Mouse (Mus musculus) spleen, adult 2 months (tissue): Measurements from ENCODE around the gene Myof. TPM values are rescaled to one million over a fixed set of nuclear protein-coding genes. Genes with fewer than 3 reads are reported as not detected.

Experiments
- DNase-seq, 2 experiments: peaks; one replicate each; pipeline versions ENCODE4 v3.0.0 to v3.0.0-alpha.2; 2012 to 2021; ENCODE audit warnings: low spot score in 2 of 2, low read depth in 1 of 2
- H3K27ac ChIP-seq: fragments of 200-500 bp; 2 replicates; pipeline ENCODE4 v1.5.1; 2012; ENCODE audit warnings: low read length, inconsistent platforms; ENCODE audit not compliant: insufficient read depth
- H3K27me3 ChIP-seq: fragments of 200-500 bp; 2 replicates; pipeline ENCODE4 v1.6.1; 2012; ENCODE audit warnings: mild to moderate bottlenecking, moderate library complexity, low read length, inconsistent platforms; ENCODE audit not compliant: control insufficient read depth, insufficient read depth
- H3K36me3 ChIP-seq: fragments of 200-500 bp; 2 replicates; pipeline ENCODE4 v1.6.1; 2012; ENCODE audit warnings: mild to moderate bottlenecking, low read length, inconsistent platforms; ENCODE audit not compliant: control insufficient read depth, insufficient read depth
- H3K4me1 ChIP-seq: fragments of 200-500 bp; 2 replicates; pipeline ENCODE4 v1.6.1; 2011; ENCODE audit warnings: inconsistent platforms; ENCODE audit not compliant: control insufficient read depth, insufficient read depth, insufficient read length
- H3K4me3 ChIP-seq: fragments of 200-500 bp; 2 replicates; pipeline ENCODE4 v1.5.1; 2011; ENCODE audit warnings: mild to moderate bottlenecking, inconsistent platforms; ENCODE audit not compliant: insufficient read depth, insufficient read length; ENCODE audit errors: extremely low read depth
- CTCF ChIP-seq: fragments of 200-500 bp; IDR thresholded peaks from 2 replicates; pipeline ENCODE4 v1.5.1; 2011; ENCODE audit warnings: mild to moderate bottlenecking, inconsistent platforms; ENCODE audit not compliant: insufficient read depth, insufficient read length, insufficient replicate concordance; ENCODE audit errors: extremely low read depth
- POLR2A ChIP-seq: fragments of 200-500 bp; IDR thresholded peaks from 2 replicates; pipeline ENCODE4 v1.6.1; 2011; ENCODE audit warnings: low read depth, low read length, inconsistent platforms
- WGBS: fragments of 180-500 bp; shearing (Covaris S2); methylation state at CpG from one replicate; pipeline ENCODE4 v1.1.7; 2018; 5-methylcytosine and 5-hydroxymethylcytosine counted together
- polyA plus RNA-seq: library from polyadenylated mRNA; depleted of rRNA; stranded (reverse); fragments of >200 nt; gene quantifications from 2 replicates; pipeline ENCODE4 v1.2.3, GENCODE M21; 2012

Myof gene
- polyA plus RNA-seq, 1 experiment: 10.6 TPM

GRCm38 (mm10) chr19:37937092-37937491 is 106.3 kb downstream of the Myof start:
- Histone ChIP-seq H3K27ac (no peak overlapping the region), H3K4me3 (no peak overlapping the region), H3K4me1 (no peaks in the 10 kb centered on the region), H3K36me3 (no peaks in the 10 kb centered on the region), H3K27me3 (no peaks in the 10 kb centered on the region)
- DNase-seq: no peak
- TF ChIP-seq POLR2A (no peak), CTCF (no peak)

DNA sequence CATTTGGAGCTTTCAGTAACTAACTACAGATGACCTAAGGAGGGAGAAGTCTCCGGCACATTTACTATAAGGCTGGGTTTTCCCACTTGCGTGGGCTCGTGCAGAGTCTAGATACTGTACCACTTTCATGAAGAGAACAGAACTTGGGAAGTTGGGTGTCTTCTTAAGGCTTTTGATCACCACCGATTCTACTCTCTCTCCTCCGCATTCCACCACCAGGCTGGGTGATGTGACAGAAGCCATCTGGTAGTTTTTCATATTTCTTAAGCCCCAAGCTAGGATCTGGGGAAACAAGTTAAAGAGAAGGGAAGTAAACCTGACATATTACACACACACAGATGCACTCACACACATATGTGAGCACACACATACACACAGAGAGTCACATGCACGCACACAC is 108.7 kb downstream of the Myof start:
- Histone ChIP-seq H3K27ac (no peak overlapping the region), H3K27me3 (no peaks in the 10 kb centered on the region), H3K36me3 (no peaks in the 10 kb centered on the region; the same call in 1 of the 2 replicates), H3K4me3 (no peak overlapping the region), H3K4me1 (no peaks in the 10 kb centered on the region)
- TF ChIP-seq POLR2A (no peak), CTCF (no peak)
- 94% methylated on average over 6 of the region's 6 CpGs for WGBS
- DNase-seq: no peak

DNA sequence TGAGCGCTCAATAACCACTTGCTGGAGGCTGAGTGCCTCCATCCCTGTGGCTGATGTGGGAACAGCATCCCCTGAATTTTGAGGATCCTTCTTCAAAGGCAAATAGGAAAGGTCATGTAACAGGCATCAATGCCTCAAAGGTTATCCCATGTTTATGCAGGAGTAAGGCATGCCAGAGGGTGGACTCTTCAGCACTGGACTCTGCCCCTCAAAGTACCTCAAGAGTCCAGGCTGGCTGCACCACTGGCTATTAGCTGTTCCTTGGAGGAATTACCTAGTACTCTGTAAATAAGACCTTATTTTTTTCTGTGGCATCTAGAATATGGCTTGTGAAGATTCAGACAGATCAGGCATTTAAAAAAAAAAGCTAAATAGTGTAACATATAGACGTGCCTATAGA is 111.2 kb downstream of the Myof start:
- TF ChIP-seq CTCF: no peak
- TF ChIP-seq POLR2A: no peak
- Histone ChIP-seq H3K27ac (no peak overlapping the region), H3K4me1 (no peaks in the 10 kb centered on the region), H3K27me3 (no peaks in the 10 kb centered on the region), H3K36me3 (no peaks in the 10 kb centered on the region; the same call in 1 of the 2 replicates), H3K4me3 (no peak overlapping the region)
- no peak for DNase-seq
- 92% methylated on average over 2 of the region's 2 CpGs for WGBS

DNA sequence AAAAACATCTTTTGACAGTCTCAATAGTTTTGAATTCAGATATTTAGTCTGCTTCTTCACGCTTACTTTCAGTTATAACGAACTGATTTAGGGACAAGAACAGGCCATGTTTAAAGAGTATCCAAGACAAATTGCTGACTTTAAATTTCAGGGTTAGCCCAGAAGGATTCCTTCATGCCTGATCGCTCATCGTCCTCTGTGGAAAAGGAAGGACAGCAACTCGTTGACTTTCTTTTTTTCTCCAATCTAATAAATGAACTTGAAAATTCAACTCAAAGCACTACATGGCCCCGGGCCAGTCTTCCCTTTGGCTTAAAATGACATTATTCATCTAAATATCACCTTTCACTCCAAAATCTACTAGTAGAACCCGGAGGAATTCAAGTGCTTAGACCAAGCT is 115.5 kb downstream of the Myof start:
- WGBS: 88% methylated on average over 7 of the region's 7 CpGs
- Histone ChIP-seq H3K4me3 (no peak overlapping the region), H3K36me3 (no peaks in the 10 kb centered on the region; the same call in 1 of the 2 replicates), H3K27ac (no peak overlapping the region), H3K4me1 (no peaks in the 10 kb centered on the region), H3K27me3 (no peaks in the 10 kb centered on the region)
- DNase-seq: no peak
- TF ChIP-seq CTCF (no peak), POLR2A (no peak)

DNA sequence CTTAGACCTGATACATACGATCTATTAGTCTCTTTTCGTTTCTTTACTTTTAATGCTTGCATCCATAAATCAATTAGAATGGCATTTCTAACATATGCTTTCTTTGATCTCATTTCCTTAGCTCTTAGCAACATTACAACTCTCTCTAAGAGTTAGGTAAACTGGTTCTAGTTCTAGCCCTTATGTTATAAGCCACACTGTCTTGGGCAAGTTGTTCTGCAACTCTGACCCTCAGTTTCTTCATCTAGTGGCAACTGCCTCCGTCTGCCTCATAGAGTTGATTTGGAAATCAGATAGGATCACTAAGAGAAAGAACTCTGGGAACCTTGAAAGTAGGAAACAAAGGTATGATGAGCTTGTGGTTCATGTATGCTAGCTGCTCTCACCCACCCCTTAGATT is 118.1 kb downstream of the Myof start:
- TF ChIP-seq POLR2A (no peak), CTCF (no peak)
- WGBS: 94% methylated on average over 3 of the region's 3 CpGs
- Histone ChIP-seq H3K36me3 (no peaks in the 10 kb centered on the region; the same call in 1 of the 2 replicates), H3K27ac (no peak overlapping the region), H3K27me3 (no peaks in the 10 kb centered on the region), H3K4me1 (no peaks in the 10 kb centered on the region), H3K4me3 (no peak overlapping the region)
- no peak for DNase-seq

GRCm38 (mm10) chr19:37924266-37924665 is 119.1 kb downstream of the Myof start:
- no peak for DNase-seq
- TF ChIP-seq CTCF (no peak), POLR2A (no peak)
- no peak overlapping the region for H3K4me3 ChIP-seq
- 77% methylated on average over 3 of the region's 3 CpGs for whole genome bisulfite sequencing
- H3K27ac ChIP-seq: no peak overlapping the region
- no peaks in the 10 kb centered on the region for H3K36me3 ChIP-seq
- H3K27me3 ChIP-seq: no peaks in the 10 kb centered on the region
- H3K4me1 ChIP-seq: no peaks in the 10 kb centered on the region

DNA sequence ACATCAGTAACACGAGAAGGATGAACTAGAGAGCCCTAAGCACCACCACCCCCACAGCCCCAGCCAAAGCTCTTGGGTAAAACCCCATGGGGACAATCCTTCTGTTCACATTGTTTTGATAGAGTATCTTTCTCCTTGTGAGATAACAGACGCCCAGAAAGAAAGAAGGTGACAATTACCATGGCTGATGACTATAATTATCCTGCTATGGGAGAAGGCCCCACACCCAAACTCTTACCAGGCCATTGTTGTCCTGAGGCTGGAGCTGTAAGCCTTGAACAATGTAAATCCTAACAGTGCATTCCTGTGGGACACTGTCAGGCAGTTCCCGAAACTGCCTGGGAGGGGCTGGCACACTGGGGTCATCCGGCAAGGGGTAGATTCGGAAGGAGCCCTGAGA is 122.3 kb downstream of the Myof start:
- Histone ChIP-seq H3K27ac (no peak overlapping the region), H3K36me3 (no peaks in the 10 kb centered on the region), H3K4me3 (no peak overlapping the region), H3K4me1 (no peaks in the 10 kb centered on the region), H3K27me3 (no peaks in the 10 kb centered on the region)
- no peak for DNase-seq
- 92% methylated on average over 5 of the region's 5 CpGs for WGBS
- TF ChIP-seq POLR2A (no peak), CTCF (no peak)
